Mouse (Mus musculus) Patski (cell line): ENCODE results near the gene Mlst8. TPM values are rescaled to one million over a fixed set of nuclear protein-coding genes. Genes with fewer than 3 reads are reported as not detected.
A peak's percentile ranks its signal among the peaks of the same experiment; 100 is the strongest.

Source experiments
- ATAC-seq: fragments of 100-300 bp; one replicate; pipeline ENCODE4 v1.8.0; 2021
- CTCF ChIA-PET: fragments of 350-600 bp; sonication (Branson Sonifier 250); formaldehyde crosslinking; loops from one replicate; lab custom pipeline; 2022; ENCODE audit warnings: inconsistent platforms; lab: Charles Lee
- POLR2A ChIA-PET: fragments of 350-600 bp; sonication (Branson Sonifier 250); formaldehyde crosslinking; loops from one replicate; lab custom pipeline; 2022; ENCODE audit warnings: antibody characterized with exemption, inconsistent platforms; lab: Charles Lee
- DNase-seq: peaks from one replicate; pipeline ENCODE4 v3.0.0-alpha.2; 2011; ENCODE audit warnings: low read depth, low spot score
- H3K27me3 ChIP-seq: fragments of 371-371 bp; one replicate; pipeline ENCODE4 v1.5.1; 2021
- CTCF ChIP-seq: fragments of 100-300 bp; IDR thresholded peaks from one replicate; pipeline ENCODE4 v1.5.1; 2021
- in situ Hi-C: fragments of 300-500 bp; cut with MboI; formaldehyde crosslinking; loops from 3 replicates; pipeline ENCODE4 v1.11.1; 2018; ENCODE audit warnings: low pct_unique_long_range_greater_than_20kb, mixed read lengths
- polyA plus RNA-seq: library from polyadenylated mRNA; unstranded; gene quantifications from one replicate; pipeline ENCODE4 v1.2.3, GENCODE M21; 2021

Gene Mlst8
- polyA plus RNA-seq, 1 experiment from 2014 or later, result 23.1 TPM

GRCm38 (mm10) chr17:24477985-24478600 is 785 bp downstream of the Mlst8 start:
- no peak for DNase-seq
- H3K27me3 ChIP-seq, result no peaks in the 10 kb centered on the region
- POLR2A ChIA-PET, result interaction anchor here (1.7 kb wide), 1 partner anchor 50 kb away, joined by 4 read pairs; the partner anchor contains the start of gene Traf7
- TF ChIP-seq CTCF, result no peak
- in situ Hi-C loops, result no loop called here
- no peak for ATAC-seq
- CTCF ChIA-PET, result interaction anchor here (0.9 to 2.5 kb wide), 9 partner anchors 8 to 152 kb away, joined by 3 to 10 read pairs (median 4); partner anchors contain the start of genes E4f1 and Pgp

DNA sequence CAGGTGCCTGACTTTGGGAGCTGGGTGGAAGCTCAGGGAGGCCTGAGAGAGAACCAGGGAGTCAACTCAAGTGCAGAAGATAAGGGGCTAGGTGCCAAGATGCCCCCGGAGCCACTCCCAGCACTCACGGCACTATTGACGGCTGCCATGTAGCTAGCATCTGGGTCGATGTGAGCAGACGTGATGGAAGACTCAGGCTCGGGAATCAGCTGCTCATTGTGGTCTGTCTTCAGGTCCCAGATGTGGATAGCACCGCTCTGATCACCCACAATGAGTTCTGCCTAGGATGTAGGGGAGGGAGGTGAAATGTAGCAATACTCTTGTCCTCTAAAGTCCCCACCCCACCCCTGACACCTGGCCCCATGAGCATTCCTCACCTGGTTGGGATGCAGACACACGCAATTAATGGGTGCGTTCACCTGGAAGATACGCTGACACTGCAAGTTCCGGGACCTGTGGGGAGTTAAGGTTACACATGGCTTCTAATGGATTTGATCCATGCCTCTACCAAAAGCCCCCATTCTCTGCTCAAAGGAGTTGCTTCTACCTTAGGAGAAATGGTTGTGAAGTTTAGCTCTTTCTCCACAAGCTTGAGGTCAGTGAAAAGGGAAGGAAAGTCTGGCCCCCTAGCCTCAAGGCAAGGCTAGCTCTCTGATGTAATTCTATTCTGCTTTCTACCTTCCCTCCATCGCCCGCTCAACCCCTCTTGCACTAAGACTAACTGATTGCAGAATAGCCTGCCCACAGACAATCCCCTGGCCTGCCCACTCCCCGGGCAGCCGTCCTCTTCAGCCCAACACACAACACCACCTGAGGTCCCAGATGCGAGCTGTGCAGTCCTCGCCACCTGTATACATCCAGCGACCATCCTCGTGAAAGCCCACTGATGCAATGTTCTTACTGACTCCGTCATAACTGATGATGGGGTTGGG is 1.6 kb downstream of the Mlst8 start:
- ATAC-seq (no peak), DNase-seq (no peak)
- in situ Hi-C loops, result no loop called here
- POLR2A ChIA-PET, result interaction anchor here (1.1 kb wide), 1 partner anchor 50 kb away, joined by 3 read pairs; no protein-coding TSS in a partner anchor
- TF ChIP-seq CTCF, result no peak
- no peaks in the 10 kb centered on the region for H3K27me3 ChIP-seq
- CTCF ChIA-PET, result interaction anchor here (0.9 to 1.9 kb wide), 2 partner anchors 7 to 47 kb away, joined by 3 to 9 read pairs; partner anchors contain the start of genes E4f1 and Pgp

DNA sequence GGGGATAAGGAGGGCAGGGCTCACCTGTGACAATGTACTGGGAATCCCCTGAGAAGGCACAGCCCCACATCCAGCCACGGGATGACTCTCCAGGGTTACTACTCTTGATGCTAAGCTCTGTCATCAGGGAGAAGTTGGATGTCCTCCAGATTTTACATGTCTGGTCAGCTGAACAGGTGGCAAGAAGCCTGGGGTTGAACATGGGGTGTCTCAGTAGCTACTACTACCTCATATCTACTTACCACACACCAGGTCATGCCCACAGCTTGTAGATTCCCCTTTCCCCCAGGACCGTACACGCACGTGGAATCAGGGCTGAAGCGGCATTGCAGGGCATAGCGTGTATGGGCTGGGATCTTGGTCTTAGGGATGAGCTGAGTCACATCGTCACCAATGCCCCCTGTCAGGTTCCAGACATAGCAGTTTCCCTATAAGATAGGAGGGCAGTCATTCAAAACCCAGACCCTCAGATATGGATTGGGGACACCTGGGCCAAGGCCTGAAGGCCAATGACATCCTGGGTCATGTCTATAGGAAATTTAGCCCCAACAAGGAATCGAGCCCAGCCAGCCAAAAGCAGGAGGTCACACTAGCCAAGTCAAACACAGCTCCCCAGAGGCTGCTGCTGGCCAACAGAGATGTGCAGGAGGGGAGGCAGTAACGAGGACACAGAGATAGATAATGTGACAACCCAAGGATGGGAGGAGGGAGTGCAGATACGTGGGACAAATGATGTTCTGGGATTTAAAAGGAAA is 2.7 kb downstream of the Mlst8 start:
- ChIA-PET CTCF (interaction anchor here (1.2 kb wide), 1 partner anchor 13 kb away, joined by 3 read pairs; no protein-coding TSS in a partner anchor), POLR2A (interaction anchor here (1.1 kb wide), 1 partner anchor 49 kb away, joined by 3 read pairs; no protein-coding TSS in a partner anchor)
- no peak for TF ChIP-seq CTCF
- no peaks in the 10 kb centered on the region for H3K27me3 ChIP-seq
- no peak for ATAC-seq
- DNase-seq, result no peak
- in situ Hi-C loops, result no loop called here

DNA sequence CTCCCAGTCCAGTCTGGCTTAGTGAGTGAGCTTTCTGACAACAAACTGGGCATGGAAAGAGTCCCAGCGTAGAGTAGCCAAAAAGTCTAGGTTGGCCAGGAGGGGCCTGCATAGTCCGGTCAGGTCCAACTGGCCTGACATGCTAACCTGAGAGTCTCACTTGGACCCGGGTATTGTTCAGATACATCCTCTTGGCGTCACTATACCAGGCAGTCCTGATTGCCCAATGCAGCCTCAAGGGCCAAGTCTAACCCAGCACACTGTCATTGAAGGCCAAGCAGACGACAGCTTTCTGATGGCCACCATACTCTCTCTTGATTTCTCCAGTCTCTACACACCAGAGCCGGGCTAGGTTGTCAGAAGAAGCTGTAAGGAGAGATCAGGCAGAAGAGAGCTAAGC is 3.3 kb downstream of the Mlst8 start:
- POLR2A ChIA-PET, result no interaction called here
- ATAC-seq (no peak), DNase-seq (no peak)
- in situ Hi-C loops, result no loop called here
- no peaks in the 10 kb centered on the region for H3K27me3 ChIP-seq
- TF ChIP-seq CTCF, result no peak
- CTCF ChIA-PET, result interaction anchor here (1.2 kb wide), 1 partner anchor 12 kb away, joined by 3 read pairs; no protein-coding TSS in a partner anchor

DNA sequence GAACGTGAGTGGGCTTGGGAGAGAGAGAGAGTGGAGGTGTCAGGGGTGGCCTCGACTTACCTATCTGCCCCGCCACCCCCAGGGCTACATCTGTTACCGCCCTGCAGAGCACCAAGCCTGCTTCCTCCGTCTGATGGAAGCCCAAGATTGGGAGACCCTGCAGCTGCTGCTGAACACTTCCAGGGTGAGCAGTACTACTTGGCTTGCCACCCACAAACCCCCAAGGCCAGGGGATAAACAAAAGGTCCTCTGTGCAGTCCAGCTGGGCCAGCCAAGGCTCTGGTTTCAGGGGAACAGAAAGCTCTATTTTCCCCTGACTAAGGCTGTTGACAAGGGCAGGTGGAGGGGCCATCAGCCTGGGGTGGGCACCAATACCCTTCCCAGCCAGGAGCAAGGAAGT is 4.3 kb downstream of the Mlst8 start:
- TF ChIP-seq CTCF, result no peak
- H3K27me3 ChIP-seq, result no peaks in the 10 kb centered on the region
- POLR2A ChIA-PET, result no interaction called here
- in situ Hi-C loops, result no loop called here
- ATAC-seq (no peak), DNase-seq (no peak)
- CTCF ChIA-PET, result no interaction called here

- ChIA-PET POLR2A (no interaction called here), CTCF (no interaction called here)
- in situ Hi-C loops, result no loop called here
- no peak for TF ChIP-seq CTCF
- ATAC-seq (no peak), DNase-seq (no peak)
- H3K27me3 ChIP-seq, result no peaks in the 10 kb centered on the region
Measured at GRCm38 (mm10) chr17:24473612-24474275, 5.1 kb downstream of the Mlst8 start, which contains the start of gene Bricd5. Gene Bricd5, plus strand, starts transcription at chr17:24473884.

DNA sequence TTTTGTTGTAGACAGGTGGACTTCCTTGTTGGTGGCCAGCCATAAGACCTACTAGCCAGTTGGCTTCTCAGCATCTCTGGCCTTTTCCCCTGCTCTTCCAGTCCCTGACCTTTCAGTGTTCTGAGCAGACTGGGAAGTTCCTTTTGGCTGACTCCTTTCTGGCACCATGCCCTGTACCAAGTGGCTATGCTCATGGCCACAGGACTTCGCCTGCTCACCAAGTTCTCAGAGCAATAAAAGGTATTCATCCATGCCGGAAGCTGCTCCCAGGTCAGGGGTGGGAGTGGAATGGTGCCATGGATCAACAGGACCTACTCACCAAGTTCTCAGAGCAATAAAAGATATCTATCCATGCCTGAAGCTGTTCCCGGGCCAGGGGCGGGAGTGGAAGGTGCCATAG is 6.4 kb downstream of the Mlst8 start:
- no peak for TF ChIP-seq CTCF
- no peaks in the 10 kb centered on the region for H3K27me3 ChIP-seq
- ATAC-seq, result peak; percentile 17
- ChIA-PET POLR2A (interaction anchor here (0.8 to 2.4 kb wide), 2 partner anchors 18 to 197 kb away, joined by 3 to 12 read pairs; partner anchors contain the start of gene Zfp598), CTCF (interaction anchor here (1.2 to 1.7 kb wide), 3 partner anchors 12 to 197 kb away, joined by 3 to 4 read pairs (median 3); partner anchors contain the start of gene Zfp598)
- in situ Hi-C loops, result no loop called here
- peak; percentile 88 for DNase-seq

- CTCF ChIA-PET, result interaction anchor here (0.7 to 1.1 kb wide), 2 partner anchors 8 to 11 kb away, joined by 3 read pairs; partner anchors contain the start of gene Mlst8
- TF ChIP-seq CTCF, result no peak
- in situ Hi-C loops, result no loop called here
- DNase-seq (no peak), ATAC-seq (no peak)
- POLR2A ChIA-PET, result interaction anchor here (2.4 kb wide), 1 partner anchor 17 kb away, joined by 12 read pairs; no protein-coding TSS in a partner anchor
- no peaks in the 10 kb centered on the region for H3K27me3 ChIP-seq
Measured at GRCm38 (mm10) chr17:24470701-24471527, 8.0 kb downstream of the Mlst8 start.
